Mouse (Mus musculus) neural tube, embryonic 10.5 days (tissue): Measurements from ENCODE around the gene Ccdc117.
"Not testable (repeated sequence)": the region's sequence is repeated elsewhere in the genome, so short reads cannot be mapped to it uniquely, and the experiment has no call there.

Experiments
- DNase-seq: peaks from one replicate; pipeline ENCODE4 v3.0.0-alpha.2; 2017; ENCODE audit warnings: low spot score; ENCODE audit errors: extremely low spot score

Ccdc117 gene

DNA sequence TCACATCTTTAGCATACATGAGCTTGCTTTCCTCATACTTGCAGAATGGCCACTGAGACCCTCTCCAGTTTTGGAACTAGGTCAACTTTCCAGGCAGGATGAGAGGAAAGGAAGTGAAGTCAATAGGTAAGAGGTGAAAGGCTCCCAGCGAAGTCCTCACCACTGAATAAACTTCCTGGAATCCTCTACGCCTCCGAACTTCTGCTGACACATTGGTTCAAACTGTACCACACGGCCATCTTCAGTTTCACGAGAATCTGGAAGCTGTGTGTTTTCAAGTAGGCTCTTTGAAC, 31.9 kb downstream of the Ccdc117 start:
- DNase-seq: no peak

DNA sequence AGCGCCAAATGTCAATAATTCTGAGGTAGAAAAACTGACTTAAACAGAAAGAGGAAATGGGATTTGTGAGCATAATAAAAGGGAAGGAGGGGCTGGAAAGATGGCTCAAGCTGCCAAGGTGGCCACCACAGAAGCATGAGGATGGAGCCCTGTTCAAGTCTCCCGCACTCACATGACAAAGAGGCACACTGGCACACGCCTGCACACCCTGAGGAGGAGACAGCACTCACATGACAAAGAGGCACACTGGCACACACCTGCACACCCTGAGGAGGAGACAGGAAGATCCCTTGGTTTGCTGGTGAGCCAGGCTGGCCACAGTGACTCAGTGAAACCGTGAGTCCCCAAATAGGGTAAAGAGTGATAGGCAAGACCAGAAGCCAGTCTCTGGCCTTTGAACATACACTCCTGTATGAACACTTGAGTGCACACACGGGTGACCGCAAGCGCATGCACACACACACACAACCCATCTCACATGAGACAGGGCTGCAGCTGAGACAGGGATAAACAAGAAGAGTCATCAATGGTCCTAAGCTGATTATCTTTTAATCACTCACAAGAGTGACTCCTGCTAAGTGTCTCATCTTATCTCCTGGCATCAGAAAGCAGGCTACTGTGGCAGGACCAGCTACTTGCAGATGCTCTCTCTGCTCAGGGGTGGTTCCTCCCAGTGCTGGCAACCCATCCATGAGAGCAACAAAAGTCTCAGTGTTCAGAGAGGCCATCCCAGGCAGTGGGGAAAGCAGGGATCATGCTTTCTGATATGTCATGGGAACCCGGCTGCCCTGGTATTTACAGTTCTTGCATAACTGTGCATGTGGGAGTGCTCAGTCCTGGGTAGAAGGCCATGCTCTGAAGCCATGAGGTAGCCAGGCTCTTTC, 32.5 kb downstream of the Ccdc117 start:
- no peak for DNase-seq

DNA sequence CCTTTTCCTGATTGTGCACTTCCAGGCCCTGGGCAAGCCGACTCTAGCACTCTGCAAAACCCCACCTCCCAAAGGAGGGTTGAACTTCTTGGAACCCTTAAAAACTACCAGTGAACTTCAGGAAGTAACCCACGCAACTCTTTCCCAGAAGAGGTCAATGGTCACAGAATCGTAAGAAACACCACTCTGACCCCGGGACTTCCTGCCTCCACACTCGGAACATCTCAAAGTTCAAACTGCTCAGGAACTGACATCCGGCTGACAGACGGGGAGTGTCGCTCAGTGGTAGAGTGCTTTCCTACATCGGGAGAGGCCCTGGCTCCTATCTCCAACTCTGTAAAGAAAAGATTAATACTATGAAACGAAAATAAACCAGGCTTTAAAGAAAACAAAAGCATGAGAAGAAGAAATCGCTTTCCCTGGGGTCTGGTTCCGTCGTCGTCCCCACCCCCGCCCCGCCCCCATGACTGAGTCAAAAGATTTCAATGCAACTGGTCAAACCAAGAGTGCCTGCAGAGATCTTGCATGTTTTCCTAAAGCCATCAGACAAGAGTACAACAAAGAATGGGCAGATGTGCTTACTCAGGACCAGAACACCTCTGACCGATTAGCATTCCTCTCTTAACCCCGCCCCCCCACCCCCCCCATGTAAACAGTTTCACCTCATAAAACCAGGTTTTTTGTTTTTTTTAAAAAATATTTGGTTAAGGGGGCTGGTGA, 36.0 kb downstream of the Ccdc117 start:
- no peak for DNase-seq

DNA sequence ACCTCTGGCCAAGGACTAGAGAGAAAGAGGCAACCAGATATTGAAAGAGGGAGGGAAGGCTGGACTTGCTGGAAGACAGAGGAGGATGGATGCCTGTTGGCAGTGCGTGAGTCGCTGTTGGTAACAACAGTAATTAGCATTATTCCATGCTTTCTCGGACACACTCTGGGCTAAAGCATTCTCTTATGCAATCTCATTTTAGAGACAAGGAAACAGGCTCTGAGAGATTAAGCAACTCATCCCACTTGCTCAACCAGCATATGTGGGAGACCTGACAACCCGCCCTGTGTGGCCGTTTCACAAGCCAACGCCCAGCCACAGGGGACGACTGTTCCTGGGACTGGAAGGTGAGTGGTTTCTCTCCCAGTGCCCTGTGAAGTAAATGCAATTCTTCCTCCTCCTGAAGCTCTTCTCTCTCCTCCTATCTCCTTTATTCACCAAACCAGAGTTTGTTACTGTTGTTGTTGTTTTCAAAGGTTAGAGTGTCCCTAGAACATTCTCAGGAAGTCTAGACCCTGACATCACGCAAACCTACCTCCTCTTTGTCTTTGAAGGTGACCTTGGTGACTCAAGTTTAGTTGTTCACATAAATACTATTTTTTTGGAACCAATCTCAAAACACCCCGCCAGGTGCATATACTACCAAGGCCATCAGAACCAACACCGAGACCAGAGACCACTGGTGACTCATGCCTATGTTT, 39.5 kb downstream of the Ccdc117 start:
- DNase-seq: no peak

DNA sequence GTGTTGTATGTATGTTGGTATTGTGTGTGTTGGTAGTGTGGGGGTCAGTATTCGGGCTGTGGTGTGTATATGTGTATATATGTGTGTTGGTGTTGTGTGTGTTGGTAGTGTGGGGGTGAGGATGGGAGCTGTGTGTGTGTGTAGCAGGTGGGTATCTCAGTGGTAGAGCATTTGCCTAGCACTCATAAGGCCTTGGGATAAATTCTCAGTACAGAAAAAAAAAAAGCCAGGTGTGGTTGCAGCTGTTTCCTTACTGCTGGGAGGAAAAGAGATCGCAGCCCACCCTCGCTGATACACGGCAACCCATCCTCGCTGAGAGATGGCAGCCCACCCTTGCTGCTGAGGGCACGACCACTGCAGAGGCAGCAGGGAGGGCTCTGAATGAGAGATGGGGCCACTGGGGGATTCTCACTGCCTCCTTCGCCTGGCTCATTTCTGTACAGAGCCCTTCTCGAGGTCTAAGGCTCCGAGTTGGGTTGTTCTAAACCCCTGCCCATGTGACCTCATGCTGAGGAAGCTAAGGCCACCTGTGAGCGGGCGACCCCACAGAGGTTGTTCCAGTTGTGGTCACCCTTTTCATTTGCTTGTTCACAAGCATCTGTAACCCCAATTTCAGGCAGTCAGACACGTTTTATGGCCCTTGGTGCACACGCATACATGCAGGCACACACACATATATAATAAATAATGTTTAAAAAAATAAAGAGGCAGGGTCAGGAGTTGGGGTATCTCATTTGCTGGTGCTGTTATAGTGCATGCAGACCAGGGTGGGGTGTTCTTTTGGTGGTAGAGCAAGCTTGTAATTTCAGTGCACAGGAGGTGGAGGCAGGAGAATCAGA, 40.9 kb downstream of the Ccdc117 start:
- no peak for DNase-seq

DNA sequence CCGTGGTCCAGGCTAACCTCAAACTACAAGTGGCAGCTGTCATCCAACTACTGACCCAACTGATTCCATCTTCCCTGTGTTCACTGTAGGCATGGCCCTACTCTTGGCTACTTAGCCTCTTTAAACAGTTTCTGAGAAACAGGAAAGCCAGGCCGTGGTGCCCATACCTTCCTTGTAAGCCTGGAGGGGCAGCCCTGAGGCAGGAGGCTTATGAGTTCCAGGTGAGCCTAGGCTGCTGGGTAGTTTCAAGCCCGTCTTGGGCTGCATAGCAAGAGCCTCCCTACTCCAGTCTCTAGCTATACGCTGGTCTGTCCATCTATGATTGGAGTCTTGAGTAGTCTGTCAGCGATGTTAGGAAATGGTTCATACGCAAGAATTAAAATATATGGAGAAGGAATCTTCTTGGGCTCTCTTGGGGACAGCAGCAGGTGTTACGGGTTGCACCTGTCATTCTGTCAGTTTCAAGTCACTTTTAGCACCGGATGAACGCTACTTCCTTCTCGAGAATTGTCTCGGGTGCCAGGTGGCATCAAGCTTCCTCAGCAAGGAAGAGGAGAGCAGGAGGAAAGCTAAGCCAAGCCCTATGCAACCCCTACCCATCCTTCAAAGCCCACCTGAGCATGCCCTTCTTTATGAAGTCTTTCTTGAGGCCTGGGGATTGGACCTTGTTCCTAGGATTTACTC, 41.9 kb downstream of the Ccdc117 start:
- no peak for DNase-seq

DNA sequence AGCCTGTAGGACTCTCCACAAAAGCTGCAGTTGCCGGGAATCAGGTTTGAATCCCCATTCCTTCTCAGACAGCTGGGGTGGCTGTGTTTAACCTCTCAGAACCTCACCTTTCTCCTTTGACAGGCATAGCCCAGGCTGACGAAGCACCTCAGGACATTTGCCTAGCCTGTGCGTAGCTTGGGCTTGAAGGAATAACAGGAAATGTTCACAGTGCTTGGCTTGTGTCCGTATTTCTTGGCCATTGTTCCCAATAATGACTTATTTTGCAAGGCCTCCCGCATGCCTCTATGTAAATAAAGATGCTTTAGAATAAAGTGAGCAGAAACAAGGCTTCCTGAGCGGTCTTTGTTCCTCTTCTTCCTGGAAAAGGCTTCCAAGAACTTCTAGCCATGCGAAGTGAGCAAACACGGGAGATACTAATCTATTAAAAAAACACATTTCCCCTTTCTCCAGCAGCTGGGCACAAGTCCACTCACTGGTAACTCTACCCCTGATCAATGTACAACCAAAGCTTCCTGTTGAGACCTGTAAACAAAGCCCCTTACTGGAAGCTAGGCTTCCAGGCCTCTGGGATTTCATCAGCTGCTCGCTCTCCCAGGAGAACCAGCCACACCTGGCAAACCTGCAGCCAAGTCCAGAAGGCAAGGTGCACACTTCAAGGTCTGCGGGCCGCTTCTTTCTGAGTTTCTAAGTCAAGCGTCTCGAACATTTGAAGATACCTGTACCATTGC, 42.9 kb downstream of the Ccdc117 start:
- DNase-seq: no peak

DNA sequence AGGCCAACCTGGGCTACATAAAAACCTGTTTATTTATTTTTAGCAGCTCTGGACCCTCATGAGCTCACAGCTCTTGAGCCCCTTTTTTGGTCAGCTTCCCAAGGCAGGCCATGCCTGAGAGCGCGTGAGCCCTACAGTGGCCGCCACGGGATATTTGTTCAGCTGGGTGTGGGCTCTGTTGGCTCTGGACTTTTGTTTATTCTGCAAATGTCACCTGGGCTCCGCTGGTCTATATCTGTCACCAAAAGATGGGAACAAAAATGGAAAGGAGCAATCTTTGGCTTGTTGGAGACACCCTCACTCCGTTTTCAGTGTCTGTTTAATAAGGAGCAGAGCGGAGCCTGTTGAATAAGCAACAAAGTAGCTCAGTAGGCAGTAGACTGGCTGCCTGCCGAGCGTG, 43.6 kb downstream of the Ccdc117 start:
- DNase-seq: no peak

DNA sequence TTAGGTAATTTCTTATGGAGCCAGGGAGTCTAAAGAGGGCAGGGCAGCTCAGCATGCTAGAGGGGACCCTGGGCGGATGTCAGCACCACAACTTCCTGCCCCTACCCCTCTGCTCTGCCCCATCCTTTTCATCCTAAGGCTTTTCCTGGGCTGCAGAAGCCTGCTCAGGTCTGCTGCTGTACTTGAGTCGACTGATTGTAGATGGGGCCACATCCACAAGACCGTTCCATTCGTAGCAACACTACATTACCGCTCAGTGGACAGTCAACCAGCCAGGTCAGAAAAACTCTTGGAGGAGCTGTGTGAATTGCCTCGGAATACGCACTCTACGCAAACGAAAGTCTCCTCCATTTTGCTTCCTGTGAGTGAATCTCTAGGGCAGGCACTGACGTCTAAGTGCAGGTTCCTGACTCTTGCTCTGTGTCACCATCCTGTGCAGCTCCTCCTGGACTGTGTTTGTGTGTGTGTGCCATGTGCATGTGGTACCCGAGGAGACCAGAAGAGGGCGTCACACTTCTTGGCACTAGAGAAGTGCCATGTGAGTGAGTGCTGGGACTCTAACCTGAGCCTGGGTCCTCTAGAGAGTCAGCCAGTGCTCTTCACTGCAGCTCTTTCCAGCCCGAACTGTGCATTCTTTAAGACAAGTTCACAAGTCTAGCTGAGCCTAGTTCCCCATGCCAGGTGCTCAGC, 45.3 kb downstream of the Ccdc117 start:
- DNase-seq: no peak

DNA sequence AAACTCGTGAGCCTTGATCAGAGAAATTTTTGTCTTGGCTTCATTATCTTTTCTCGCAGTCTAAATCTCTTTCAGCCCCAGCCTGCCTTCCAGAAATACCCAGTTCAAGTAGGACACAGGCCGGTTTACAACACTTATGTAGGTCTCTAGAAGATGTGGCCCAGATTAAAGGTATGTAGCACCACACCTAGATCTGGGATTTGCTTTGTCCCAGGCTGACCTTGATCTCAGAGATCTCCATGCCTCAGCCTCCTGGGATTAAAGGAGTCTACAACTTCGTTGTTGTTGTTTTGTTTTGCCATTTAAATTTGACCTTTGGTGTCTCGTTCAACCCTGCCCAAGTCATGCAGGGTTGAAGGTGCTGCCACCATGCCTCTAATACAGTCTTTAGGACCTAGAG, 46.1 kb downstream of the Ccdc117 start:
- DNase-seq: no peak

DNA sequence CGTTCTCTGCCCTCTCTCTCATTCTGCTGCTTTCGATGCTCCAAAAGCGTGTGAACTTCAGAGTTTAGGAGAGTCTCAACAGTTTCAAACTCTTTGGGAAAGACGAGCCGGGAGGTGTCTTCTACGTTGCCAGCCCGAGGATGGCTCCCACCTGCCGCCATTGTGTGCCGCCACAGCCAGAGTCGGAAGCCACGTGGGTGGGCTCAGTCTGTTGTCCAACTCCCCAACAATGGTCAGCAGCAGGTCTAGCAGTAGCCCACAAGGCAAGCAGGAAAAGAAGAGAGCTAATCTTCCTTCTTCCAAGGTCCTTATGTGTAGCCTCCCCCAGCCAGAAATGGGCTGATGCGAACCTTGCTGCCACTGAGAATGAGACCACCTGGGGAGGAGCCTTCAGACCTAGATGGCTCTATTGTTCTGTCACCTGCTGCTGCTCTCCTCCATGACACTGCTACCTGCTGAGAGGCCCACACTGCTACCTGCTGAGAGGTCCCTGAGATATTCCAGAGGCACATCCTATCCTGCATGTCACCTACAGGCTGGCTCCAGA, 46.6 kb downstream of the Ccdc117 start:
- DNase-seq: no peak

DNA sequence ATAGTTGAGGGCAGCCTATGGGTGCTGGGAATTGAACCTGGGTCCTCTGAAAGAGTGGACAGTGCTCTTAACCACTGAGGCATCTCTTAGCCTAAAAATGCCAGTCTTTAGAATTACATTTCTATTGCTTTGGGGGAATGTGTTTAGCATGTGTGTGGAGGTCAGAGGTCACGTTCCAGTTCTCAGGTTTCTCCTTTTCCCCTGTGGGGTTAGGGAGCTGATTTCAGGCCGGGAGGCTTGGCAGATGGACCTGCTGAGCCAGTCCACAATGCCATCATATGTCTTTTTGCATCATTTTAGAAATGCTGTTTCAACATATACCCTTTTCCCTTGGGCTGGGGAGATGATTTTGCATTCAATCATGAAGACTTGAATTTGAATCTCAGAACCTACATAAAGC, 48.1 kb downstream of the Ccdc117 start:
- DNase-seq: peak; percentile 54

DNA sequence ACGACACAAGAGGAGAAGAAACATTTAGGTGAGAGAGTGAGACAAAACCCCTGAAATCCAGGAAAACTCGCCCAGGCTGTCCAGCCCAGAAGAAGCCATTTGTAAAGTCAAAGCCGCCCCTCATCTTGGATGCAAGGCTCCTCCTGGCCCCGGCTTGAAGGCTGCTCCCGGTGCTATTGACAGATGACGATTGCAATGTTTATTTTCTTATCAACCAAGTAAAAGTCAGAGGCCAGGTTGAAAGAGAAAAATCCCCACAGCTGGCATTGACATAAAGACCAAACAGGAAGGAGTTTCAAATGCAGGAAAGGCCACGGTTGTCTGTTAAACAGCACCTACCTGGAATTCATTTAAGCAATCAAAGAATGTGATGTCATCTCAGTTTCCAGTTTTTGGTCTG, 50.1 kb downstream of the Ccdc117 start:
- no peak for DNase-seq

DNA sequence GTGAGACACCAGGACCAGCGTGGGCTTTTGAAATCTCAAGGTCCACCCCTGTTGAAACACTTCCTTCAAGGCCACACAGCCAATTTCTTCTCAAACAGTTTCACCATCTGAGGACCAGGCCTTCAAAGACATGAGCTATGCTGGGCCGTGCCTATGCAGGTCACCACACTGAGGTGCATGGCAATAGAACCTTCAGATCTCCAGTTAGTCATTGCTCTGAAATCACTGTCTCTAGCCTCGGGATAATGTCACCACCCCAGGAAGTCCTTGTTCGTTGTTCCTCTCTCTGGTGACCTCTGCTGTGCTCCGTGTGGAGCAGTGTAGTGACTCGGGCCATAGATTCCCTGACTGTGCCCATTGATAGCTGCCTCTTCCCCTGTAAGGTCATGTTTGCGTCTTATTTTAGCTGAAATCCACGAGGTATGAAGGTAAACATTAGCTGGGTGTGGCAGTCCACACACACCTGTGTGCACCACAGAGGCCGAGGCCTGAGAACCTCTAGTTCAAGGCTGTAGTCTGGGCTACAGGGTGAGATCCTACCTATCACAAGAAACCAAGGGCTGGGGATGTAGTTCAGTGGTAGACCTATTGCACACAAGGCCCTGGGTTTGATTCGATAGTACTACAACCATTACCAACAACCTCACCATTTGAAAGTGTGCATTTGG, 50.9 kb downstream of the Ccdc117 start:
- no peak for DNase-seq

DNA sequence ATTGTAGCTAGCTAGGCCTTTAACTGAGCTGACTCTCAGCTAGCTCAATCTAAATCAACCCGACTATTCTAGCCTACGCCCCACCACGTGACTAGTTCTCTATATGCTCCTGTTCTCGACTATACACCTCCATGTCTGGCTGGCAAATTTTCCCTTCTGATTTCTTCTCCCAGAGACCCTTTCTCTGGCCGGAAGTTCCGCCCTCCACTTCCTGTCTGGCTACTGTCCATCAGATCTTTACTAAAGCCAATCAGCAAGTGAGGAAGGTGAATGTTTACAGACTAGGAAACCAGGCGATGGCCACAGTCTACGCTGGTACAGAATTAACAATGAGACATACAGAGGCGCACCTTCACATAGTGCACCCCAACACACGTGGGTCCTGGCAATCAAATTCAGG, 52.6 kb downstream of the Ccdc117 start:
- not testable (repeated sequence) for DNase-seq

DNA sequence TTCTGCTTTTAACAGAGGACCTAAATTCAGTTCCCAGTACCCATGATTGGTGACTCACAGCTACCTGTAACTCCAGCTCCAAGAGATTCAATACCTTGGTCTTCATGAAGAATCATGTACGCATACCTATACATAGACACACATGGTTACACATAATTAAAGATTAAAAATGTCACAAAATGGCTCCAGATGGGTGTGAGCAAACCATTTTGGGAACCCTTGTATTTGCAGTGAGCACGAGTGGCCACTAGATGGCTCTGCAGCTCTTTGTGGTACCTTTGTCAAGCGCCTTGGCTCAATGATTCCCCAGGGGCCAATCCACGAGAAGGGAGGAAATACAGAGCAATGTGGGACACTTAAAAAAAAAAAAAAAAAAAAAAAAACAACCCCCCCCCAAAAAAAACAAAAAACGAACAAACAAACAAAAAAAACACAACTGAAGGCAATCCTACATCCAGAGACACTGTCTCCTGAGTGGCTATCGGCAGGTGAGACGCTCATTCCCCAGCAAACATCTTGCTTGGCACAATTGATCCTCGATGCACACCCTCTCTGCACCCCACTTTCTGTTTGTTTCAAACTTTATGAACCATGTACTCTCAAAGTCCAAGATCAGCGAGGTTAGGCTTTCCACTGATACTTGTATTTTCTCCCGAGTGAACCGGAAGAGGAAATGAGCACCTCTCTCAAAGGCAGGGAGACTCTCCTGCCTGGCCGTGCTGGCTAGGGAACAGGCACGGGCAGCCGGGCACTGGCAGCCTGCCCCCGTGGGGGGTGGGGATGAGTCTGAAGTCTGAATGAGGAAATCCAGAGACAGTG, 56.6 kb downstream of the Ccdc117 start:
- DNase-seq: peak; percentile 86

DNA sequence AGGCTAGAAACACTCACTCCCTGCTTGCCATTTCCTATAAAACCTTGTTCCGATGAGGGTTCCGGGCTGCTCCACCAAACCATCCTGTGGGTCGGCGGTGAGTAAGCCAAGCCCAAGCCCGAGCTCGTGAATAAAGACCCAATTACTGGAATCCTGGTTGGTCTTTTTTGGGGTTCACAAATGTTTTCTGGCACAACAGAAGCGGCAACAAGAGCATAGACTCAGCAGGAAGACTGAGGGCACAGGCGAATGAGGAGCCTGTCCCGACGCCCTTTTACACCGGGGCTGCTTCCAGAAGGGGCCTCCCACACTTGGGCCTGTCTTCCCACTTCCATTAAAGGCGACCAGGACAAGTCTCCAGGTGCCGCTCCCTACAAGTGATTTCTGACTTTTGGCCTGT, 59.4 kb downstream of the Ccdc117 start:
- no peak for DNase-seq
